Mouse (Mus musculus) intestine, postnatal 0 days (tissue): ENCODE measurements at regions not wholly inside any gene's neighbourhood (a gene's known extent, or its start where the extent isn't known, plus 50 kb on each side); places are given as distances from the start of the nearest gene placed in this dataset.

Source experiments
- ATAC-seq: fragments of 200-750 bp; cut with Nextera tagmentation; 2 replicates; pipeline ENCODE4 v1.8.0; 2017; ENCODE audit warnings: mild to moderate bottlenecking, moderate TSS enrichment, moderate library complexity
- H3K27ac ChIP-seq: fragments of 300-500 bp; sonication (generic); 2 replicates; pipeline ENCODE4 v1.5.1; 2014; ENCODE audit warnings: mild to moderate bottlenecking, low read depth, low read length, moderate library complexity
- H3K27me3 ChIP-seq: fragments of 300-500 bp; sonication (generic); replicated peaks from 2 replicates; pipeline ENCODE4 v1.6.1; 2014; ENCODE audit warnings: low read length, mixed read lengths; ENCODE audit not compliant: control insufficient read depth, insufficient read depth
- H3K36me3 ChIP-seq: fragments of 300-500 bp; sonication (generic); 2 replicates; pipeline ENCODE4 v1.6.1; 2014; ENCODE audit warnings: mild to moderate bottlenecking, moderate library complexity; ENCODE audit not compliant: control insufficient read depth, insufficient read depth
- H3K4me1 ChIP-seq: fragments of 300-500 bp; sonication (generic); replicated peaks from 2 replicates; pipeline ENCODE4 v1.6.1; 2014; ENCODE audit warnings: antibody characterized with exemption, low read length, mixed read lengths; ENCODE audit not compliant: control insufficient read depth, insufficient read depth
- H3K4me2 ChIP-seq: fragments of 300-500 bp; sonication (generic); replicated peaks from 2 replicates; pipeline ENCODE4 v1.6.1; 2014; ENCODE audit warnings: low read depth, mild to moderate bottlenecking, moderate library complexity
- H3K4me3 ChIP-seq: fragments of 300-500 bp; sonication (generic); 2 replicates; pipeline ENCODE4 v1.5.1; 2014; ENCODE audit warnings: low read depth, low read length
- H3K9ac ChIP-seq: fragments of 300-500 bp; sonication (generic); 2 replicates; pipeline ENCODE4 v1.6.1; 2014; ENCODE audit warnings: mild to moderate bottlenecking, low read depth, low read length
- H3K9me3 ChIP-seq: fragments of 300-500 bp; sonication (generic); 2 replicates; pipeline ENCODE4 v1.6.1; 2016; ENCODE audit warnings: mixed run types; ENCODE audit not compliant: control insufficient read depth
- CTCF ChIP-seq: sonication (generic); IDR thresholded peaks from 2 replicates; pipeline ENCODE4 v1.5.1; 2016; ENCODE audit warnings: low read depth, mild to moderate bottlenecking, control low read depth, antibody characterized with exemption, moderate library complexity
- WGBS: fragments of 180-500 bp; shearing (Covaris S2); extraction: QIAGEN DNeasy Blood & Tissue Kit; methylation state at CpG from one replicate; pipeline ENCODE4 v1.1.7; 2014; 5-methylcytosine and 5-hydroxymethylcytosine counted together

- WGBS = 78% methylated on average over 6 of the region's 6 CpGs
- H3K27me3 ChIP-seq = no peaks in the 10 kb centered on the region
- no peak overlapping the region for H3K27ac ChIP-seq
- H3K9ac ChIP-seq = no peak overlapping the region
- H3K9me3 ChIP-seq = no peaks in the 10 kb centered on the region
- no peak for TF ChIP-seq CTCF
- ATAC-seq = no peak
- no peaks in the 10 kb centered on the region for H3K36me3 ChIP-seq
- no peak overlapping the region for H3K4me3 ChIP-seq
- no peaks in the 10 kb centered on the region for H3K4me1 ChIP-seq
- H3K4me2 ChIP-seq = no peak overlapping the region
Measured at GRCm38 (mm10) chr17:67569865-67570264, 62.7 kb downstream of the Lrrc30 start.

GRCm38 (mm10) chr17:67566216-67566615, 66.3 kb downstream of the Lrrc30 start:
- 73% methylated on average over 11 of the region's 11 CpGs for WGBS
- H3K9me3 ChIP-seq = no peaks in the 10 kb centered on the region
- H3K27ac ChIP-seq = no peak overlapping the region
- no peak for TF ChIP-seq CTCF
- H3K4me2 ChIP-seq = no peak overlapping the region
- no peaks in the 10 kb centered on the region for H3K36me3 ChIP-seq
- no peak overlapping the region for H3K9ac ChIP-seq
- H3K27me3 ChIP-seq = no peaks in the 10 kb centered on the region
- no peaks in the 10 kb centered on the region for H3K4me1 ChIP-seq
- ATAC-seq = no peak
- H3K4me3 ChIP-seq = no peak overlapping the region

GRCm38 (mm10) chr17:67565746-67566145, 66.8 kb downstream of the Lrrc30 start:
- TF ChIP-seq CTCF = no peak
- 41% methylated on average over 3 of the region's 3 CpGs for WGBS
- no peaks in the 10 kb centered on the region for H3K9me3 ChIP-seq
- H3K27me3 ChIP-seq = no peaks in the 10 kb centered on the region
- H3K4me1 ChIP-seq = no peaks in the 10 kb centered on the region
- H3K4me2 ChIP-seq = no peak overlapping the region
- no peaks in the 10 kb centered on the region for H3K36me3 ChIP-seq
- ATAC-seq = no peak
- H3K4me3 ChIP-seq = no peak overlapping the region
- H3K9ac ChIP-seq = no peak overlapping the region
- no peak overlapping the region for H3K27ac ChIP-seq

- H3K4me2 ChIP-seq = no peak overlapping the region
- no peaks in the 10 kb centered on the region for H3K4me1 ChIP-seq
- no peaks in the 10 kb centered on the region for H3K27me3 ChIP-seq
- H3K36me3 ChIP-seq = no peaks in the 10 kb centered on the region
- TF ChIP-seq CTCF = no peak
- no peaks in the 10 kb centered on the region for H3K9me3 ChIP-seq
- no peak overlapping the region for H3K4me3 ChIP-seq
- no peak overlapping the region for H3K9ac ChIP-seq
- ATAC-seq = no peak
- no peak overlapping the region for H3K27ac ChIP-seq
- WGBS = 46% methylated on average over 3 of the region's 3 CpGs
Measured at GRCm38 (mm10) chr17:67564845-67565244, 67.7 kb downstream of the Lrrc30 start.

- no peak for ATAC-seq
- Histone ChIP-seq H3K9ac (no peak overlapping the region), H3K27me3 (no peaks in the 10 kb centered on the region), H3K4me2 (no peak overlapping the region), H3K27ac (no peak overlapping the region), H3K36me3 (no peaks in the 10 kb centered on the region), H3K4me1 (no peaks in the 10 kb centered on the region), H3K4me3 (no peak overlapping the region), H3K9me3 (no peaks in the 10 kb centered on the region)
- no peak for TF ChIP-seq CTCF
- WGBS = 81% methylated on average over 7 of the region's 7 CpGs
Measured at GRCm38 (mm10) chr17:67563036-67563435, 69.5 kb downstream of the Lrrc30 start.

- Histone ChIP-seq H3K9ac (no peak overlapping the region), H3K36me3 (no peaks in the 10 kb centered on the region), H3K27ac (no peak overlapping the region), H3K27me3 (no peaks in the 10 kb centered on the region), H3K4me2 (no peak overlapping the region), H3K9me3 (no peaks in the 10 kb centered on the region), H3K4me3 (no peak overlapping the region), H3K4me1 (no peaks in the 10 kb centered on the region)
- no peak for ATAC-seq
- 47% methylated on average over 4 of the region's 4 CpGs for WGBS
- no peak for TF ChIP-seq CTCF
Measured at GRCm38 (mm10) chr17:67561802-67562201, 70.7 kb downstream of the Lrrc30 start.

GRCm38 (mm10) chr17:67557351-67557870, 75.1 kb downstream of the Lrrc30 start:
- Histone ChIP-seq H3K27me3 (no peaks in the 10 kb centered on the region), H3K27ac (no peak overlapping the region), H3K4me1 (no peaks in the 10 kb centered on the region), H3K4me3 (no peak overlapping the region), H3K9ac (no peak overlapping the region), H3K36me3 (no peaks in the 10 kb centered on the region), H3K9me3 (no peaks in the 10 kb centered on the region), H3K4me2 (no peak overlapping the region)
- no peak for ATAC-seq
- WGBS = 57% methylated on average over 7 of the region's 7 CpGs
- no peak for TF ChIP-seq CTCF
